Mouse (Mus musculus) monocyte, adult 5-6 weeks (primary cell): ENCODE measurements around the gene Rnaset2a. TPM values are rescaled to one million over a fixed set of nuclear protein-coding genes. Genes with fewer than 3 reads are reported as not detected.

Source experiments
- total RNA-seq: library from RNA; stranded (forward); fragments of 200-1000, 200-491, 200-594 nt; gene quantifications from 3 replicates; pipeline ENCODE4 v1.2.3, GENCODE M21; 2017

Rnaset2a gene
- total RNA-seq, 1 experiment from 2014 or later: 53.4 TPM

Other genes starting within 250 kb of the Rnaset2a start
- gene Tagap, start 222.1 kb downstream of the Rnaset2a start, total RNA-seq: 63.5 to 77.7 TPM (median 74.3 TPM) in 3 replicates
- gene Rsph3a, start 202.5 kb downstream of the Rnaset2a start, total RNA-seq: 28.3 to 41.8 TPM (median 34.7 TPM) in 3 replicates
- 4.2 to 5.7 TPM in 2 of 3 replicates, not detected in the other for gene Gm49673, start 309 bp downstream of the Rnaset2a start, total RNA-seq
- 22.4 to 37.0 TPM (median 25.6 TPM) in 3 replicates for gene Fgfr1op, start 17.4 kb upstream of the Rnaset2a start, total RNA-seq
- gene Ccr6, start 87.9 kb upstream of the Rnaset2a start, total RNA-seq: 8.5 to 10.9 TPM (median 9.5 TPM) in 3 replicates
- gene Mpc1, start 134.8 kb upstream of the Rnaset2a start, total RNA-seq: 48.2 to 112 TPM (median 78.5 TPM) in 3 replicates
- gene Sft2d1, start 163.0 kb upstream of the Rnaset2a start, total RNA-seq: 69.2 to 137 TPM (median 73.1 TPM) in 3 replicates
- 0.10 TPM in 1 of 3 replicates, not detected in the others for gene Prr18, start 189.4 kb upstream of the Rnaset2a start, total RNA-seq
- 0.39 TPM in 1 of 3 replicates, not detected in the others for gene T2, start 207.9 kb upstream of the Rnaset2a start, total RNA-seq